Mouse (Mus musculus) inflammation-experienced regulatory T-cells, adult 6 months (primary cell): ENCODE measurements around the gene Fam162b. TPM values are rescaled to one million over a fixed set of nuclear protein-coding genes. Genes with fewer than 3 reads are reported as not detected.

Source experiments
- polyA plus RNA-seq, 3 experiments: library from polyadenylated mRNA; unstranded; fragments of 100-300 nt; shearing (Covaris generic); gene quantifications; one replicate each; pipeline ENCODE4 v1.2.1; 2017

Fam162b gene
- polyA plus RNA-seq, 3 experiments from 2014 or later, result not detected

Other genes starting within 250 kb of the Fam162b start
- 100 to 1,000 TPM in 1 of 3 experiments, 10 to 100 TPM in 2; 40.2 to 251 (median 48.3) TPM for gene Gm49339, start 109.9 kb downstream of the Fam162b start, polyA plus RNA-seq
- 100 to 1,000 TPM in 1 of 3 experiments, 10 to 100 TPM in 2; 63.4 to 328 (median 78.7) TPM for gene Lilr4b, start 109.9 kb downstream of the Fam162b start, polyA plus RNA-seq
- gene Lilrb4a, start 99.6 kb downstream of the Fam162b start, polyA plus RNA-seq, result 100 to 1,000 TPM in 2 of 3 experiments, 10 to 100 TPM in 1; 81.6 to 259 (median 106) TPM
- gene Gprc6a, start 40.9 kb upstream of the Fam162b start, polyA plus RNA-seq, result not detected
- not detected for gene Rfx6, start 87.2 kb upstream of the Fam162b start, polyA plus RNA-seq